Mouse (Mus musculus): ENCODE data around the gene Ankrd27. TPM values are rescaled to one million over a fixed set of nuclear protein-coding genes. Genes with fewer than 3 reads are reported as not detected.
"Not testable (repeated sequence)": the region's sequence is repeated elsewhere in the genome, so short reads cannot be mapped to it uniquely, and the experiment has no call there.

The Ankrd27 gene
- total and polyA plus RNA-seq, 3 experiments = 49.0 to 103 (median 74.9) TPM

- peaks cover 14 to 45% of the 10 kb centered on the region in 2 experiments for H3K4me1 ChIP-seq (ENCODE audit: control insufficient read depth in 1 of 2, insufficient read depth in 2 of 2, low read length in 2 of 2)
- H3K27ac ChIP-seq (ENCODE audit: control insufficient read depth, low read depth, low read length) = no peak overlapping the region
- H3K27me3 ChIP-seq (ENCODE audit: control insufficient read depth in 1 of 2, insufficient read depth in 2 of 2, low read length in 2 of 2) = no peaks in the 10 kb centered on the region
- H3K9ac ChIP-seq (ENCODE audit: control insufficient read depth, low read depth, low read length, poor library complexity, severe bottlenecking) = no peak overlapping the region; the same call in 1 of the 2 replicates
- no peak overlapping the region for H3K4me3 ChIP-seq (ENCODE audit: control insufficient read depth in 1 of 2, insufficient read depth in 1 of 2, low read depth in 2 of 2, low read length in 2 of 2)
- no peak for DNase-seq (ENCODE audit: low read depth, low spot score)
- no peaks in the 10 kb centered on the region for H3K9me3 ChIP-seq (replicated peaks; ENCODE audit: insufficient read depth, low read length)
- H3K36me3 ChIP-seq (ENCODE audit: control insufficient read depth in 1 of 2, insufficient read depth in 2 of 2, low read length in 2 of 2) = peaks cover 0 to 30% of the 10 kb centered on the region in 2 experiments; a peak in 2 of 4 replicates
- no peaks in the 10 kb centered on the region for H3K79me2 ChIP-seq (ENCODE audit: control insufficient read depth, insufficient read depth, low read length, poor library complexity)
- TF ChIP-seq GABPA (IDR thresholded peaks at IDR 0.05; ENCODE audit: low read depth, low read length) = no peak
These were observed 23.0 kb upstream of the Ankrd27 start for GRCm38 (mm10) chr7:35563071-35563470.

GRCm38 (mm10) chr7:35564067-35564865, 21.8 kb upstream of the Ankrd27 start:
- no peaks in the 10 kb centered on the region for H3K9me3 ChIP-seq (replicated peaks; ENCODE audit: insufficient read depth, low read length)
- TF ChIP-seq MAFK (IDR thresholded peaks at IDR 0.05; ENCODE audit: borderline replicate concordance, low read depth, low read length) (no peak), TCF12 (IDR thresholded peaks at IDR 0.05; ENCODE audit: low read depth, low read length) (no peak), SIN3A (IDR thresholded peaks at IDR 0.05; ENCODE audit: low read length) (no peak), ETS1 (IDR thresholded peaks at IDR 0.05; ENCODE audit: low read depth, low read length) (no peak), ZMIZ1 (IDR thresholded peaks at IDR 0.05; ENCODE audit: low read depth, low read length) (no peak), MYC (IDR thresholded peaks at IDR 0.05; ENCODE audit: low read depth, low read length) (no peak), NRF1 (IDR thresholded peaks at IDR 0.05; ENCODE audit: insufficient read depth, low read depth, low read length, poor library complexity, severe bottlenecking) (no peak), USF2 (IDR thresholded peaks at IDR 0.05; ENCODE audit: borderline replicate concordance in 1 of 2, insufficient read depth in 1 of 2, low read depth in 1 of 2, low read length in 2 of 2) (no peak), RAD21 (IDR thresholded peaks at IDR 0.05; ENCODE audit: low read depth, low read length) (no peak), CHD1 (IDR thresholded peaks at IDR 0.05; ENCODE audit: low read depth, low read length) (no peak), MXI1 (IDR thresholded peaks at IDR 0.05; ENCODE audit: low read depth, low read length) (no peak), EP300 (IDR thresholded peaks at IDR 0.05; ENCODE audit: low read depth in 1 of 2, low read length in 2 of 2) (no peak)
- no peaks in the 10 kb centered on the region for H3K79me2 ChIP-seq (ENCODE audit: control insufficient read depth, insufficient read depth, low read length, poor library complexity)
- H3K4me1 ChIP-seq (ENCODE audit: control insufficient read depth in 1 of 2, insufficient read depth in 2 of 2, low read length in 2 of 2) = peaks cover 14 to 35% of the 10 kb centered on the region in 2 experiments
- H3K27ac ChIP-seq (ENCODE audit: control insufficient read depth, low read depth, low read length) = no peak overlapping the region
- DNase-seq (ENCODE audit: low read depth, low spot score) = no peak
- no peak overlapping the region for H3K9ac ChIP-seq (ENCODE audit: control insufficient read depth, low read depth, low read length, poor library complexity, severe bottlenecking)
- H3K36me3 ChIP-seq (ENCODE audit: control insufficient read depth in 1 of 2, insufficient read depth in 2 of 2, low read length in 2 of 2) = peaks cover 0 to 23% of the 10 kb centered on the region in 2 experiments; a peak in 2 of 4 replicates
- no peaks in the 10 kb centered on the region for H3K27me3 ChIP-seq (ENCODE audit: control insufficient read depth in 1 of 2, insufficient read depth in 2 of 2, low read length in 2 of 2)
- no peak overlapping the region for H3K4me3 ChIP-seq (ENCODE audit: control insufficient read depth in 1 of 2, insufficient read depth in 1 of 2, low read depth in 2 of 2, low read length in 2 of 2)

- Histone ChIP-seq H3K36me3 (ENCODE audit: control insufficient read depth in 1 of 2, insufficient read depth in 2 of 2, low read length in 2 of 2) (peaks cover 0 to 17% of the 10 kb centered on the region in 2 experiments; a peak in 2 of 4 replicates), H3K4me1 (ENCODE audit: control insufficient read depth in 1 of 2, insufficient read depth in 2 of 2, low read length in 2 of 2) (peaks cover 12 to 32% of the 10 kb centered on the region in 2 experiments)
- not testable (repeated sequence) for H3K4me3 ChIP-seq (ENCODE audit: control insufficient read depth in 1 of 2, insufficient read depth in 1 of 2, low read depth in 2 of 2, low read length in 2 of 2); H3K27ac ChIP-seq (ENCODE audit: control insufficient read depth, low read depth, low read length); H3K27me3 ChIP-seq (ENCODE audit: control insufficient read depth in 1 of 2, insufficient read depth in 2 of 2, low read length in 2 of 2); H3K79me2 ChIP-seq (ENCODE audit: control insufficient read depth, insufficient read depth, low read length, poor library complexity); H3K9ac ChIP-seq (ENCODE audit: control insufficient read depth, low read depth, low read length, poor library complexity, severe bottlenecking); H3K9me3 ChIP-seq (replicated peaks; ENCODE audit: insufficient read depth, low read length); DNase-seq (ENCODE audit: low read depth, low spot score)
These were observed 21.2 kb upstream of the Ankrd27 start for GRCm38 (mm10) chr7:35564872-35565271.

GRCm38 (mm10) chr7:35565965-35566364, 20.1 kb upstream of the Ankrd27 start:
- not testable (repeated sequence) for H3K9me3 ChIP-seq (replicated peaks; ENCODE audit: insufficient read depth, low read length); DNase-seq (ENCODE audit: low read depth, low spot score); H3K4me3 ChIP-seq (ENCODE audit: control insufficient read depth in 1 of 2, insufficient read depth in 1 of 2, low read depth in 2 of 2, low read length in 2 of 2); H3K27ac ChIP-seq (ENCODE audit: control insufficient read depth, low read depth, low read length); H3K79me2 ChIP-seq (ENCODE audit: control insufficient read depth, insufficient read depth, low read length, poor library complexity); H3K36me3 ChIP-seq (ENCODE audit: control insufficient read depth in 1 of 2, insufficient read depth in 2 of 2, low read length in 2 of 2); H3K27me3 ChIP-seq (ENCODE audit: control insufficient read depth in 1 of 2, insufficient read depth in 2 of 2, low read length in 2 of 2); H3K9ac ChIP-seq (ENCODE audit: control insufficient read depth, low read depth, low read length, poor library complexity, severe bottlenecking)
- H3K4me1 ChIP-seq (ENCODE audit: control insufficient read depth in 1 of 2, insufficient read depth in 2 of 2, low read length in 2 of 2) = peaks cover 4 to 32% of the 10 kb centered on the region in 2 experiments; a peak in 3 of 4 replicates
